Mouse (Mus musculus): ENCODE results near the gene Cops9.

DNA sequence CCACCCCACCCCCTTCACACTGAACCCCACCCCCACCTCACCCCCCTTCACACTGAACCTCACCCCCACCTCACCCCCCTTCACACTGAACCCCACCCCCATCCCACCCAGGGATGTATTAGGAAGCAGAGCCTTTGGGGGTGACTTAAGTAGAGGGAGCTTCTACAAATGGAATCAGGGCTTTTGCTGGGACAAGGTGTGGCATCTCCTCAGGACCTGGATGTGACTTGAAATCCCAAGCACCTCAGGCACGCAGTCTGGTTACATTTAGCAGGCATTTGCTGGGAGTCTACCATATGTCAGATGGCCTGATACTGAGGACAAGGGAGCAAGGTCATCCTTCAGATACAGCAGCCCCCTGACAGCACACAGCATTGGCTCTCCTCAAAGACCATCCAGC lies 7.2 kb downstream of the Cops9 start:
- TF ChIP-seq CTCF (IDR thresholded peaks at IDR 0.05; ENCODE audit: insufficient read depth, low read length) (no peak), POLR2A (IDR thresholded peaks at IDR 0.05; ENCODE audit: borderline replicate concordance, extremely low read depth, low read depth, low read length) (no peak)

Measured in lung, adult 2 months (tissue).